Mouse (Mus musculus) megakaryocyte, embryonic 14.5 days (primary cell): ENCODE results near the gene Bloc1s3. TPM values are rescaled to one million over a fixed set of nuclear protein-coding genes. Genes with fewer than 3 reads are reported as not detected.

ENCODE experiments used
- H3K27me3 ChIP-seq: replicated peaks from 2 replicates; pipeline ENCODE3; 2012; ENCODE audit warnings: inconsistent platforms
- H3K36me3 ChIP-seq: replicated peaks from 2 replicates; pipeline ENCODE3; 2012; ENCODE audit warnings: low read length, inconsistent platforms, mixed read lengths
- H3K4me1 ChIP-seq: 2 replicates; pipeline ENCODE4 v1.6.1; 2012; ENCODE audit warnings: inconsistent platforms
- H3K4me3 ChIP-seq: replicated peaks from 2 replicates; pipeline ENCODE3; 2012; ENCODE audit warnings: moderate library complexity, mild to moderate bottlenecking, inconsistent platforms
- H3K9me3 ChIP-seq: 2 replicates; pipeline ENCODE4 v1.6.1; 2012; ENCODE audit warnings: inconsistent platforms
- FLI1 ChIP-seq: IDR thresholded peaks from 2 replicates; pipeline ENCODE4 v1.6.1; 2012; ENCODE audit warnings: low read length, inconsistent platforms, mixed read lengths
- GATA1 ChIP-seq: IDR thresholded peaks from 3 replicates; pipeline ENCODE4 v1.6.1; 2012; ENCODE audit warnings: mixed read lengths, low read length, inconsistent platforms, borderline replicate concordance
- polyA plus RNA-seq: library from polyadenylated mRNA; stranded (reverse); fragments of >175 nt; gene quantifications from 2 replicates; pipeline ENCODE4 v1.2.3, GENCODE M21; 2012; ENCODE audit warnings: low replicate concordance; ENCODE audit not compliant: insufficient read depth

Gene Bloc1s3
- polyA plus RNA-seq, 1 experiment, result 6.5 TPM

GRCm38 (mm10) chr7:19464367-19465307 lies 43.5 kb downstream of the Bloc1s3 start:
- Histone ChIP-seq H3K36me3 (peaks cover 34% of the 10 kb centered on the region), H3K27me3 (no peaks in the 10 kb centered on the region), H3K4me1 (peaks cover 85% of the 10 kb centered on the region), H3K9me3 (no peaks in the 10 kb centered on the region), H3K4me3 (peak overlapping the region; percentile 92)
- TF ChIP-seq FLI1 (no peak), GATA1 (no peak)

GRCm38 (mm10) chr7:19462884-19463381 lies 45.2 kb downstream of the Bloc1s3 start, which contains the start of gene Exoc3l2:
TSS of gene Exoc3l2 (plus strand) at chr7:19463331.
- Histone ChIP-seq H3K27me3 (no peaks in the 10 kb centered on the region), H3K4me1 (peaks cover 82% of the 10 kb centered on the region), H3K9me3 (no peaks in the 10 kb centered on the region), H3K36me3 (peaks cover 21% of the 10 kb centered on the region), H3K4me3 (peak within 1 kb of the TSS; percentile 92)
- TF ChIP-seq FLI1 (no peak), GATA1 (no peak)

- Histone ChIP-seq H3K4me3 (peak overlapping the region; percentile 92), H3K36me3 (peaks cover 20% of the 10 kb centered on the region)
- TF ChIP-seq FLI1, result no peak
- no peak for TF ChIP-seq GATA1
These were observed 45.7 kb downstream of the Bloc1s3 start for GRCm38 (mm10) chr7:19462443-19462842.

GRCm38 (mm10) chr7:19461488-19461887 lies 46.7 kb downstream of the Bloc1s3 start:
- H3K9me3 ChIP-seq, result no peaks in the 10 kb centered on the region
- no peak for TF ChIP-seq GATA1
- no peak for TF ChIP-seq FLI1
- peaks cover 81% of the 10 kb centered on the region for H3K4me1 ChIP-seq
- H3K4me3 ChIP-seq, result peak overlapping the region; percentile 75
- H3K36me3 ChIP-seq, result peaks cover 19% of the 10 kb centered on the region
- no peaks in the 10 kb centered on the region for H3K27me3 ChIP-seq

More at GRCm38 (mm10) chr7:19462443-19462842, 45.7 kb downstream of the Bloc1s3 start:
- no peaks in the 10 kb centered on the region for H3K9me3 ChIP-seq
- H3K4me1 ChIP-seq, result peaks cover 81% of the 10 kb centered on the region
- H3K27me3 ChIP-seq, result no peaks in the 10 kb centered on the region

GRCm38 (mm10) chr7:19460500-19460899 lies 47.7 kb downstream of the Bloc1s3 start:
- H3K36me3 ChIP-seq, result peaks cover 22% of the 10 kb centered on the region
- no peaks in the 10 kb centered on the region for H3K27me3 ChIP-seq
- TF ChIP-seq FLI1 (no peak), GATA1 (no peak)
- no peaks in the 10 kb centered on the region for H3K9me3 ChIP-seq
- no peak overlapping the region for H3K4me3 ChIP-seq
- H3K4me1 ChIP-seq, result peaks cover 81% of the 10 kb centered on the region

- TF ChIP-seq FLI1, result no peak
- no peak for TF ChIP-seq GATA1
- Histone ChIP-seq H3K36me3 (peaks cover 27% of the 10 kb centered on the region), H3K27me3 (no peaks in the 10 kb centered on the region), H3K9me3 (no peaks in the 10 kb centered on the region), H3K4me1 (peaks cover 79% of the 10 kb centered on the region), H3K4me3 (peak overlapping the region; percentile 93)
These were observed 48.9 kb downstream of the Bloc1s3 start for GRCm38 (mm10) chr7:19459144-19459870.

GRCm38 (mm10) chr7:19458591-19459111 lies 49.5 kb downstream of the Bloc1s3 start, which contains the start of gene Mark4:
TSS of gene Mark4 (minus strand) at chr7:19458821.
- Histone ChIP-seq H3K9me3 (no peaks in the 10 kb centered on the region), H3K27me3 (no peaks in the 10 kb centered on the region), H3K36me3 (peaks cover 32% of the 10 kb centered on the region), H3K4me3 (peak within 1 kb of the TSS; percentile 93), H3K4me1 (peaks cover 76% of the 10 kb centered on the region)
- TF ChIP-seq FLI1 (no peak), GATA1 (no peak)

- Histone ChIP-seq H3K27me3 (no peaks in the 10 kb centered on the region), H3K9me3 (no peaks in the 10 kb centered on the region), H3K4me3 (peak overlapping the region; percentile 93), H3K4me1 (peaks cover 76% of the 10 kb centered on the region), H3K36me3 (peaks cover 38% of the 10 kb centered on the region)
- no peak for TF ChIP-seq FLI1
- TF ChIP-seq GATA1, result no peak
These were observed 50.1 kb downstream of the Bloc1s3 start for GRCm38 (mm10) chr7:19458072-19458486.

GRCm38 (mm10) chr7:19457414-19458071 lies 50.6 kb downstream of the Bloc1s3 start:
- Histone ChIP-seq H3K4me3 (peak overlapping the region; percentile 93), H3K4me1 (peaks cover 71% of the 10 kb centered on the region), H3K27me3 (no peaks in the 10 kb centered on the region), H3K36me3 (peaks cover 41% of the 10 kb centered on the region), H3K9me3 (no peaks in the 10 kb centered on the region)
- no peak for TF ChIP-seq FLI1
- TF ChIP-seq GATA1, result no peak
